Mouse (Mus musculus) liver, embryonic 16.5 days (tissue): ENCODE results near the gene Tmed11. TPM values are rescaled to one million over a fixed set of nuclear protein-coding genes. Genes with fewer than 3 reads are reported as not detected.

Experiments used
- polyA plus RNA-seq: library from polyadenylated mRNA; unstranded; fragments of >200 nt; fragmentation: Nextera tagmentation; extraction: Ambion mirVana; gene quantifications from 2 replicates; pipeline ENCODE4 v1.2.1, GENCODE M21; 2015

Tmed11 gene
- polyA plus RNA-seq, 1 experiment from 2014 or later, result 0.12 TPM

Other genes starting within 250 kb of the Tmed11 start
- 0.04 TPM in 1 of 2 replicates, not detected in the other for gene Cplx1, start 245.3 kb downstream of the Tmed11 start, polyA plus RNA-seq
- 27.2 and 27.5 TPM in 2 replicates for gene Gak, start 165.6 kb downstream of the Tmed11 start, polyA plus RNA-seq
- 10.0 and 10.8 TPM in 2 replicates for gene Tmem175, start 165.6 kb downstream of the Tmed11 start, polyA plus RNA-seq
- 5.0 and 5.8 TPM in 2 replicates for gene Idua, start 135.0 kb downstream of the Tmed11 start, polyA plus RNA-seq
- 3.1 and 3.4 TPM in 2 replicates for gene Dgkq, start 125.7 kb downstream of the Tmed11 start, polyA plus RNA-seq
- gene Slc26a1, start 119.8 kb downstream of the Tmed11 start, polyA plus RNA-seq, result 20.7 and 23.7 TPM in 2 replicates
- 2.3 and 2.9 TPM in 2 replicates for gene Fgfrl1, start 103.0 kb downstream of the Tmed11 start, polyA plus RNA-seq
- gene Rnf212, start 20.4 kb downstream of the Tmed11 start, polyA plus RNA-seq, result 2.3 and 2.4 TPM in 2 replicates
- not detected in 2 replicates for gene Vmn2r8, start 13.5 kb upstream of the Tmed11 start, polyA plus RNA-seq
- not detected in 2 replicates for gene Vmn2r9, start 57.2 kb upstream of the Tmed11 start, polyA plus RNA-seq
- gene Vmn2r10, start 211.2 kb upstream of the Tmed11 start, polyA plus RNA-seq, result not detected in 2 replicates